Mouse (Mus musculus): ENCODE data around the gene Agbl5.

- no peak for TF ChIP-seq CTCF (IDR thresholded peaks at IDR 0.05; ENCODE audit: low read depth)
- TF ChIP-seq EP300 (IDR thresholded peaks at IDR 0.05; ENCODE audit: low read depth), result no peak
Measured at GRCm38 (mm10) chr5:30853522-30853921, 35.0 kb upstream of the Agbl5 start.
